Mouse (Mus musculus) heart, adult 2 months (tissue): Measurements from ENCODE around the gene Alg11. TPM values are rescaled to one million over a fixed set of nuclear protein-coding genes. Genes with fewer than 3 reads are reported as not detected.

ENCODE experiments used
- DNase-seq, 2 experiments: peaks; one replicate each; pipeline ENCODE4 v3.0.0; 2021
- H3K27ac ChIP-seq: fragments of 200-600 bp; 2 replicates; pipeline ENCODE4 v1.8.1; 2022
- H3K27me3 ChIP-seq: fragments of 200-500 bp; 2 replicates; pipeline ENCODE4 v1.6.1; 2012; ENCODE audit warnings: mild to moderate bottlenecking, low read length, inconsistent platforms, mixed read lengths; ENCODE audit not compliant: control insufficient read depth, insufficient read depth
- H3K36me3 ChIP-seq: fragments of 200-500 bp; 2 replicates; pipeline ENCODE4 v1.6.1; 2012; ENCODE audit warnings: low read length, inconsistent platforms; ENCODE audit not compliant: control insufficient read depth, insufficient read depth
- H3K4me1 ChIP-seq: fragments of 200-500 bp; 2 replicates; pipeline ENCODE4 v1.6.1; 2011; ENCODE audit warnings: low read length; ENCODE audit not compliant: control insufficient read depth, insufficient read depth
- H3K4me3 ChIP-seq: fragments of 200-600 bp; 2 replicates; pipeline ENCODE4 v1.8.1; 2022
- H3K79me2 ChIP-seq: fragments of 200-500 bp; replicated peaks from 2 replicates; pipeline ENCODE4 v1.6.1; 2012; ENCODE audit warnings: mild to moderate bottlenecking, inconsistent platforms, low read length, moderate library complexity, mixed read lengths; ENCODE audit not compliant: control insufficient read depth, insufficient read depth
- H3K9ac ChIP-seq: fragments of 200-500 bp; 2 replicates; pipeline ENCODE4 v1.6.1; 2012; ENCODE audit warnings: low read depth, mild to moderate bottlenecking, control low read depth, inconsistent platforms, low read length, mixed read lengths
- CTCF ChIP-seq: fragments of 200-600 bp; IDR thresholded peaks from 2 replicates; pipeline ENCODE4 v1.8.1; 2022; ENCODE audit warnings: antibody characterized with exemption, mild to moderate bottlenecking, moderate library complexity
- EP300 ChIP-seq: fragments of 200-500 bp; IDR thresholded peaks from 2 replicates; pipeline ENCODE4 v1.6.1; 2011; ENCODE audit warnings: low read depth, low read length, control low read depth; ENCODE audit not compliant: insufficient read depth
- POLR2A ChIP-seq: fragments of 200-500 bp; IDR thresholded peaks from 2 replicates; pipeline ENCODE4 v1.6.1; 2011; ENCODE audit warnings: mild to moderate bottlenecking, low read depth, low read length, control low read depth; ENCODE audit not compliant: insufficient read depth
- WGBS: fragments of 180-500 bp; shearing (Covaris S2); methylation state at CpG from one replicate; pipeline ENCODE4 v1.1.7; 2018; 5-methylcytosine and 5-hydroxymethylcytosine counted together
- intact Hi-C: fragments of 180-260 bp; cut with DNase I; formaldehyde crosslinking; loops from one replicate; pipeline ENCODE4 v1.15.1; 2025
- long read RNA-seq: library from polyadenylated mRNA; stranded (forward); transcript quantifications from one replicate; pipeline ENCODE4 v2.0.0, GENCODE M21; 2021
- polyA plus RNA-seq: library from polyadenylated mRNA; depleted of rRNA; stranded (reverse); fragments of >200 nt; gene quantifications from 2 replicates; pipeline ENCODE4 v1.2.3, GENCODE M21; 2012; rRNA removed
- total RNA-seq, 2 experiments: library from RNA; stranded (reverse); gene quantifications; 2 replicates each; pipeline ENCODE4 v1.2.3; 2021

Alg11 gene
- total RNA-seq (1 to 10 TPM; 7.7 to 8.1 TPM), polyA plus RNA-seq (3.3 and 7.5 TPM in 2 replicates)
- long read RNA-seq, full-length matches to known transcripts: 2 of 3 reads
- long read RNA-seq, partial matches to known transcripts: 0 of 3 reads
- long read RNA-seq, other reads (novel, unspliced or antisense): 1 of 3 reads

DNA sequence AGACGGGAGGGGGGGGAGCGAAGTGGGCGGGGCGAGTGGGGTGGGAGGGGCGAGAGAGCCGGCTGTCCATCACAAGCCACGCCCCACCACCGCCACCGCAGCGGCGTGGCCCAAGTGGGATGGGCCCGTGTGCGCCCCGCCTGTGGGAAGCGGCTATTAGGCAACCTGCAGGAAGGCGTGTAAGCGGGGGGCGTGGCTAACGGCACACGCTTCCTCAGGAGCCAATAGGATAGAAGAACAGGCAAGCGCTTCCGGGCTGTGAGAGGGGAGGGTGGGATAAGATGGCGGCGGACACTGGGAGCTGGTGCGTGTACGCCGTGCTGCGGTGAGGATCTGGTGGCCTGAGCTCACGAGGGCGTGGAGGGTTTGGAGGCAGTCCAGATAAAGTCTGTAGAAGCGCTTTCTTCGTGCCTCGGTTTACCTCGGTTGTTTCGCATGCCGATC is at the start of gene Alg11:
TSS of gene Alg11 (plus strand) at position 276 of the 444 bp plus-strand sequence.
- H3K36me3 ChIP-seq: peaks cover 2% of the 10 kb centered on the region
- peak within 1 kb of the TSS; percentile 86 for H3K4me3 ChIP-seq
- DNase-seq: peak; percentile 94 to 97
- WGBS: under 1% methylated on average over 30 of the region's 36 CpGs
- intact Hi-C loops: loop anchor here (5.0 kb wide), 1 partner anchor 107 kb away; the partner anchor contains the start of gene Nek3
- peak within 1 kb of the TSS; percentile 58 for H3K9ac ChIP-seq
- TF ChIP-seq EP300 (peak; percentile 50; the same call in 1 of the 2 replicates), CTCF (peak; percentile 19; the same call in 1 of the 2 replicates), POLR2A (peak; percentile 98)
- H3K4me1 ChIP-seq: no peaks in the 10 kb centered on the region
- H3K79me2 ChIP-seq: no peaks in the 10 kb centered on the region
- H3K27me3 ChIP-seq: no peaks in the 10 kb centered on the region; the same call in 1 of the 2 replicates
- peak within 1 kb of the TSS; percentile 24 for H3K27ac ChIP-seq

- TF ChIP-seq POLR2A: no peak
- TF ChIP-seq EP300: no peak
- no peak for TF ChIP-seq CTCF
- intact Hi-C loops: no loop called here
- H3K27ac ChIP-seq: no peak overlapping the region
- no peak overlapping the region for H3K9ac ChIP-seq
- H3K79me2 ChIP-seq: no peaks in the 10 kb centered on the region
- no peaks in the 10 kb centered on the region for H3K36me3 ChIP-seq
- no peaks in the 10 kb centered on the region for H3K27me3 ChIP-seq
- no peak overlapping the region for H3K4me3 ChIP-seq
- DNase-seq: no peak
- WGBS: 73% methylated on average over 24 of the region's 24 CpGs
- H3K4me1 ChIP-seq: no peaks in the 10 kb centered on the region
Measured at GRCm38 (mm10) chr8:22013034-22013707, 47.4 kb upstream of the Alg11 start.

DNA sequence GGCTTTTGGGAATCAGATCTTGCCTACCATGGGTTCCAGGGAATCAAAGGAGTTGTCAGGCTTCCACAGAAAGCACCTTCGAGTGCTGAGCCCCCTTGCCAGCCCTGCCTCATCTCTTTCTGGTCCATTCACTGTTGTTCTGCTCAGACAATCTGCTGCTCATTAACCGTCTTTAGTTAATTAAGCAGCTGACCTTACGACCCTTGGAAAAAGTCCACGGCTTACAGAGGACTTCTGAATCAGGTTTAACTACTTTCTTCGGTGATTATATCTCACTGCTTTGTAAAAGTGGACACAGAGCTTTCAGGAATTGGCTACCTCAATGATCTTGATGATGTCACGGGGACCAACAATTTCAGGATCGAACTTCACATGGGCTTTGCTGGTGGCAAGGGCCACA is 42.8 kb upstream of the Alg11 start:
- no peaks in the 10 kb centered on the region for H3K36me3 ChIP-seq
- H3K4me1 ChIP-seq: no peaks in the 10 kb centered on the region
- intact Hi-C loops: no loop called here
- TF ChIP-seq POLR2A (no peak), EP300 (no peak)
- DNase-seq: no peak
- no peak overlapping the region for H3K4me3 ChIP-seq
- WGBS: 76% methylated on average over 7 of the region's 7 CpGs
- no peaks in the 10 kb centered on the region for H3K27me3 ChIP-seq
- no peak overlapping the region for H3K9ac ChIP-seq
- H3K79me2 ChIP-seq: no peaks in the 10 kb centered on the region
- H3K27ac ChIP-seq: no peak overlapping the region

- WGBS: 52% methylated on average over 5 of the region's 5 CpGs
- no peak overlapping the region for H3K4me3 ChIP-seq
- H3K36me3 ChIP-seq: no peaks in the 10 kb centered on the region
- no peaks in the 10 kb centered on the region for H3K4me1 ChIP-seq
- intact Hi-C loops: no loop called here
- DNase-seq: no peak
- no peak overlapping the region for H3K9ac ChIP-seq
- H3K27me3 ChIP-seq: no peaks in the 10 kb centered on the region
- H3K79me2 ChIP-seq: no peaks in the 10 kb centered on the region
- TF ChIP-seq CTCF (no peak), POLR2A (no peak), EP300 (no peak)
- H3K27ac ChIP-seq: no peak overlapping the region
Measured at GRCm38 (mm10) chr8:22019498-22019897, 41.0 kb upstream of the Alg11 start.

DNA sequence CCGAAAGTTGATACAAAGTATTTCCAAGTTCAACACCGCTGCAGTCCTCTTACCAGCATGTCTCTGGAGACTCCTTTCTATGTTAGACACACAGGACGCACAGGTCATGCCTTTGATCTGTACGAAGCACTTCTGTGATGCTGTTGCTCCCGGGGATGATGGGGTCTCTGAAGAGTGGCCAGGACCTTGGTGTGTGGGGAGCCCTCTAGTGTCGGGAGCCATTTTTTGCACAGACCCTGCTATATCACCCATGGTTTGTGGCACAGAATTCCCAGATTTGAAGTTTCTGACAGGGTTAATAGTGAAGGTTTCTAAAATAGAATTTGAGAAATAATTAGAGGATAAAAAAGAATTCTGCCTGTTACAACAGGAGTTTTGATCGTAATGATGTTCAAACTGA is 38.3 kb upstream of the Alg11 start:
- 58% methylated on average over 7 of the region's 7 CpGs for WGBS
- no peak for DNase-seq
- intact Hi-C loops: no loop called here
- Histone ChIP-seq H3K4me3 (no peak overlapping the region), H3K27me3 (no peaks in the 10 kb centered on the region), H3K4me1 (no peaks in the 10 kb centered on the region), H3K79me2 (no peaks in the 10 kb centered on the region), H3K27ac (no peak overlapping the region), H3K9ac (no peak overlapping the region), H3K36me3 (no peaks in the 10 kb centered on the region)
- TF ChIP-seq POLR2A: no peak
- no peak for TF ChIP-seq CTCF
- TF ChIP-seq EP300: no peak

DNA sequence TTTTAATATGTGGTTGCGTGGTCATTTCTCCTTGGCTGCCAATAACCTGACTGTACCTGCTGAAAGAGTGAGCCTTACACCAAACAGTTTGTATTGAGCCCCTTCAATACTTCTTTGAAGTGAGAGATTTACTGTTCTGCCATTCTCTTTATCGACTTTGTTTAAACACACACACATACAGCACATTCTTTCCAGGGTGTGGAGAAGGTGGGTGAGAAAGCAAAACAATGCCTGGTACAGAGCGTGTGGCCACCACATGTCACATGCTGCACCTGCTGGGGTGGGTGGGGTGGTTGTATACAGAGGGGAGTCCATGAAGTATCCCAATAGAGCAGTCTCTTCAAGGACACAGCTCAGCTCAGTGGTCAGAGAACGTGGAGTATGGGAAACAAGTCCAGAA is 35.3 kb upstream of the Alg11 start:
- WGBS: 66% methylated on average over 4 of the region's 4 CpGs
- no peaks in the 10 kb centered on the region for H3K36me3 ChIP-seq
- TF ChIP-seq CTCF (no peak), EP300 (no peak), POLR2A (no peak)
- H3K9ac ChIP-seq: no peak overlapping the region
- no peaks in the 10 kb centered on the region for H3K27me3 ChIP-seq
- H3K27ac ChIP-seq: no peak overlapping the region
- intact Hi-C loops: no loop called here
- DNase-seq: no peak
- no peaks in the 10 kb centered on the region for H3K4me1 ChIP-seq
- H3K79me2 ChIP-seq: no peaks in the 10 kb centered on the region
- H3K4me3 ChIP-seq: no peak overlapping the region
